Mouse (Mus musculus) left cerebral cortex, adult 9 months (tissue): Measurements from ENCODE around the gene Lrrc71.

ENCODE experiments used
- DNase-seq, 2 experiments: peaks; one replicate each; pipeline ENCODE4 v3.0.0; 2022; ENCODE audit warnings: low spot score in 2 of 2

Gene Lrrc71

DNA sequence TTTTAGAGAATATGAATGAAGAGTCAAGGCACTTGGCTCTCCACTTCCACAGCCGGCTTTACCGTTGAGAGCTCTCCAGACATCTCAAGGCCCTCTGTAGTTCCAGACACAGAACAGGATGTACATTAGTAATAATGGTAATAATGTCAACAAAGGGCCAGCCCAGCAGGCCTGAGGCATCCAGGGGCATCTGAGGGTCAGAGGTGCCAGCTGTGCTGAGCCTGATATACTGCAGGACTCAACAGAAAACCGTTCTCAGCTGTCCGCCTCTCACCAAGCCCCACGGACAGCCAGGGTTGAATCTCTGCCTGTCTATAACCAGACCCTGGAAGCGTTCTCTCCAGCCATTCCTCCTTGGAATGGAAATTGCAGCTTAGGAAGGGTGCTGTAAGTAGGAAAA, 23.9 kb downstream of the Lrrc71 start:
- no peak for DNase-seq

GRCm38 (mm10) chr3:87718525-87718924, 29.9 kb downstream of the Lrrc71 start:
- no peak for DNase-seq
